14 mouse cellular contexts compared by ENCODE assay signal in genomic region chr11:108943741-108944140, GRCm38 (mm10).
"Had no signal": no experiment of that assay in that cellular context is flagged by ENCODE, and none has a peak within 500 bp of the region (broad histone marks: within the 10 kb centered on the region; RNA-seq: fewer than 3 reads in every experiment).

No protein-coding gene starts in this region.

- H3K4me1 ChIP-seq: stomach, embryonic 15.5 days had no signal

- H3K27me3 ChIP-seq: limb, embryonic 13.5 days; neural tube, embryonic 12.5 days; stomach, embryonic 15.5 days had no signal

- H3K9me3 ChIP-seq: midbrain, embryonic 10.5 days; neural tube, embryonic 12.5 days; stomach, embryonic 15.5 days had no signal

- H3K4me3 ChIP-seq: limb, embryonic 13.5 days; midbrain, embryonic 10.5 days; neural tube, embryonic 12.5 days; stomach, embryonic 15.5 days had no signal

- DNase-seq: kidney, adult 9 months; kidney, postnatal 36 days; layer of hippocampus, adult 9-11 months; layer of hippocampus, postnatal 36 days; lung, adult 18-20 months; lung, postnatal 4 days; midbrain, embryonic 14.5 days; thymus, postnatal 14 days had no signal

- H3K4me2 ChIP-seq: limb, embryonic 13.5 days; neural tube, embryonic 12.5 days; stomach, embryonic 15.5 days had no signal

- H3K9ac ChIP-seq: limb, embryonic 13.5 days; liver, embryonic 14.5 days; neural tube, embryonic 12.5 days; stomach, embryonic 15.5 days had no signal

- H3K27ac ChIP-seq: kidney, postnatal 0 days; limb, embryonic 13.5 days; liver, embryonic 14.5 days; midbrain, embryonic 10.5 days; neural tube, embryonic 12.5 days; stomach, embryonic 15.5 days had no signal
